Mouse (Mus musculus) hindbrain, embryonic 10.5 days (tissue): ENCODE results near the gene Mcl1. TPM values are rescaled to one million over a fixed set of nuclear protein-coding genes. Genes with fewer than 3 reads are reported as not detected.

Source experiments
- DNase-seq: peaks from one replicate; pipeline ENCODE4 v3.0.0-alpha.2; 2017; ENCODE audit warnings: low spot score
- H3K27ac ChIP-seq: fragments of 300-500 bp; sonication (generic); 2 replicates; pipeline ENCODE4 v1.5.1; 2016; ENCODE audit warnings: mild to moderate bottlenecking, moderate library complexity
- H3K27me3 ChIP-seq: fragments of 300-500 bp; sonication (generic); 2 replicates; pipeline ENCODE4 v1.6.1; 2016; ENCODE audit warnings: mild to moderate bottlenecking; ENCODE audit not compliant: poor library complexity, insufficient read depth, severe bottlenecking
- H3K36me3 ChIP-seq: fragments of 300-500 bp; sonication (generic); 2 replicates; pipeline ENCODE4 v1.6.1; 2016; ENCODE audit warnings: mild to moderate bottlenecking, moderate library complexity
- H3K4me1 ChIP-seq: fragments of 300-500 bp; sonication (generic); replicated peaks from 2 replicates; pipeline ENCODE4 v1.6.1; 2016; ENCODE audit warnings: mild to moderate bottlenecking
- H3K4me3 ChIP-seq: fragments of 300-500 bp; sonication (generic); 2 replicates; pipeline ENCODE4 v1.5.1; 2016; ENCODE audit warnings: mild to moderate bottlenecking, moderate library complexity
- H3K9me3 ChIP-seq: fragments of 300-500 bp; sonication (generic); 2 replicates; pipeline ENCODE4 v1.6.1; 2016; ENCODE audit warnings: mild to moderate bottlenecking, moderate library complexity
- WGBS: fragments of 180-500 bp; shearing (Covaris S2); methylation state at CpG from one replicate; pipeline ENCODE4 v1.1.7; 2016; 5-methylcytosine and 5-hydroxymethylcytosine counted together
- polyA plus RNA-seq: library from polyadenylated mRNA; unstranded; fragments of >200 nt; fragmentation: Nextera tagmentation; extraction: Ambion mirVana; gene quantifications from 2 replicates; pipeline ENCODE4 v1.2.1, GENCODE M21; 2016

Gene Mcl1
- polyA plus RNA-seq, 1 experiment from 2014 or later = 53.4 TPM

DNA sequence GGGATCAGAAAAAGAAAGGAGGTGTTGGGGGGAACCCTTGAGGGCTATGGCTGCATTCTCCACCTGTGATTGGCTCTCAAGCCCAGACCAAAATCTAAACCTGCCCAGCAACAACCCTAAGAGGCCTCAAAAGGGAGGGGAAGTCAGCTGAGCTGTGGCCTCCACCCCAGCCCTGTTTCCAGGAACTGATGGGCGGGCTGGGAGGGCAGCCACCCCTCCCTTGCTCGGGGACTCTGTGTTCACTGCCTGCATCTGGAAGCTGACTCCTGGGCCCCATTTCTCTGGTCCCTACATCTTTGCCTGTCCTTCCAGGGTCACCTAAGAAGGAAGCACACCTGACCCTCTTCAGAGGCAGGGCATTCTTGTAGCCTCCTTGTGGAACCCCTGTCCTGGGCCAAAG lies 15.6 kb downstream of the Mcl1 start:
- Histone ChIP-seq H3K4me1 (peaks cover 59% of the 10 kb centered on the region), H3K36me3 (peaks cover 61% of the 10 kb centered on the region), H3K9me3 (no peaks in the 10 kb centered on the region), H3K27me3 (no peaks in the 10 kb centered on the region), H3K27ac (peak overlapping the region; percentile 79), H3K4me3 (peak overlapping the region; percentile 11; the same call in 1 of the 2 replicates)
- DNase-seq = peak; percentile 53
- 22% methylated on average over 2 of the region's 2 CpGs for WGBS

DNA sequence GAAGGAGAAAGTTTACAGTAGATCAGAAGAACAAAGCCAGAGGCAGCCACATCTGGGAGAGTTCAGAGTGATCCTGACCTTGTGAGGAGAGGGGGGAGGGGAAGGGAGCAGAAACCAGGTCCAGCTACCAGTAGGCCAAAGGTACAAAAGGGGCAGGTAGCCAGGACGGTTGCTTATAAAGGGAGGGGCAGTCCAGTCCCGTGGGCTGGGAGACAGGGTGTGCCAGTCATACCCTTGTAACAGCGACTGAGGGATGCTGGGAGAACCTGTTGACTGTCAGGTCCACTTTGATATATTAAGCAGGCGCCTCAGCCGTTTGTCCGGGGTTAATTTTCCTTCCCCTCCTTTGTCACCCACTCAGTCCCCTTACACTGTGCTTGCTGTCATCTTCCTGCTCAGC lies 16.2 kb downstream of the Mcl1 start:
- Histone ChIP-seq H3K4me1 (peaks cover 59% of the 10 kb centered on the region), H3K9me3 (no peaks in the 10 kb centered on the region), H3K27me3 (no peaks in the 10 kb centered on the region), H3K27ac (peak overlapping the region; percentile 79), H3K4me3 (no peak overlapping the region), H3K36me3 (peaks cover 58% of the 10 kb centered on the region)
- WGBS = 28% methylated on average over 6 of the region's 6 CpGs
- no peak for DNase-seq

DNA sequence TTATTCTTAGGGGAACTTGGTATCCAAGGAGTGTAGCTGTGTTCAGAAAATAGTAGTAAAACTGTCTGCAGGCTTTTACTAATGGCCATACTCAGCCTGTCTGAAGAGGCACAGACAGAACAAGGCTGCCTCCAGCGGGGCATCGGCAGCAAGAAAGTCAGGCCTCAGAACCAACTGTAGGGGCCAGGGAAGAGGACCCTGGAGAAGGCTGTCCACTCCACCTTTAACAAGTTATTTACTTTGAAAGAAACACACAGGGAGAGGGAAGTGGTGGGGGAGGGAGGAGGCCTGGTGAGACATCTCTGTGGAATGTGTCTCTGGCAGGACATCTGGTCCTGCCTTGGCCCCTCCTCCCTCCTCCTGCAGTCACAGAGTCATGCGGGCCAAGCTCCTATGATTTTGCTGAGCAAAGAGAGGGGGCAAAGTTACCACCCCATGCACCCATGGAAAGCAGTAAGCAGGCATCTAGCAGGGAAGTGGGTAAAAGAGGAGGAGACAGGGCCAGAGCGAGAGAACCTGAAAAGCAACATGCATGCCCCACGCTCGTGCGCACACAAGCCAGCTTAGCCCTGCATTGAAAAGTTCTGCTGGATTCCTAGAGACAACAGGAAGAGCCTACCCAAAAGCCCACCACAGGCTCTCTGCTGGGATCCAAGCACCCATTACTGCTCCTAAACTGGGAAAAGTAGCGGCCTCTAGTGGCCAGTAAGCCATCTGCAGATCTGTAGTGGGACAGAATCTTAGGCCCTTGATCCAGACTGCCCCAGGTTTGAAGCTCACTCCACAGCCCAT lies 16.9 kb downstream of the Mcl1 start:
- no peaks in the 10 kb centered on the region for H3K9me3 ChIP-seq
- peaks cover 62% of the 10 kb centered on the region for H3K4me1 ChIP-seq
- DNase-seq = peak; percentile 62
- H3K27ac ChIP-seq = peak overlapping the region; percentile 79
- peak overlapping the region; percentile 4; the same call in 1 of the 2 replicates for H3K4me3 ChIP-seq
- WGBS = 20% methylated on average over 8 of the region's 8 CpGs
- peaks cover 55% of the 10 kb centered on the region for H3K36me3 ChIP-seq
- H3K27me3 ChIP-seq = no peaks in the 10 kb centered on the region

DNA sequence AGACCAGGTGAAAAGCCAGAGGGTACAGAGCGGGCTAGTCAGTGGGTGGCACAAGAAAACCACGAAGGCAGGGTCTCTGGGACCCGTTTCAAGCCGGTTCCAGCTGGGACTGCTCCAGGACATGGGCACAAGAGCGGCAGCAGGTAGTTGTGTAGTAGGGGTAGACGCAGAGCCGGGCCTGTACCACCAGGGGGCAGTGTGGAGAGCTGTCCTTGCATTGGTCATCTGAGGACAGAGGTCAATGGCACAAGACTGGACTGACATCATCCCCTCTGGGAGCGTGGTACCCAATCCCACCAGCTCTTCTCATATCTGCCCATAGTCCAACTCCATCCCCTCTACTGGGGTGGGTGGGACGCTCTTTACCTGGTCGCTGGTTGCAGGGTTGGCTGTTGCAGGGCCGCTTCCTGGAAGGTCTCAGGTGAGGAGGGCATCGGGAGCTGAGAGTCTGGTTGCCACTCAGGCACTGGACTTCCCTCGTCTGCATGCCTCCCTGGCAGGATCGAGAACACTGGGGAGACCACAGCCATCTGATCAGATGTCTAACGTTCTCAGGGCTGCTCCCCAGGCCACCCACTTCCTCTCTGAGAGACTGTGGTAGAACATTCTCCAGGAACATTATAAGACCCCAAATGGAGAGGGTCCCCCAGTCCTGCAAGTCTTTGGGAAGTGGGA lies 18.3 kb downstream of the Mcl1 start:
- peaks cover 75% of the 10 kb centered on the region for H3K4me1 ChIP-seq
- no peak overlapping the region for H3K27ac ChIP-seq

DNA sequence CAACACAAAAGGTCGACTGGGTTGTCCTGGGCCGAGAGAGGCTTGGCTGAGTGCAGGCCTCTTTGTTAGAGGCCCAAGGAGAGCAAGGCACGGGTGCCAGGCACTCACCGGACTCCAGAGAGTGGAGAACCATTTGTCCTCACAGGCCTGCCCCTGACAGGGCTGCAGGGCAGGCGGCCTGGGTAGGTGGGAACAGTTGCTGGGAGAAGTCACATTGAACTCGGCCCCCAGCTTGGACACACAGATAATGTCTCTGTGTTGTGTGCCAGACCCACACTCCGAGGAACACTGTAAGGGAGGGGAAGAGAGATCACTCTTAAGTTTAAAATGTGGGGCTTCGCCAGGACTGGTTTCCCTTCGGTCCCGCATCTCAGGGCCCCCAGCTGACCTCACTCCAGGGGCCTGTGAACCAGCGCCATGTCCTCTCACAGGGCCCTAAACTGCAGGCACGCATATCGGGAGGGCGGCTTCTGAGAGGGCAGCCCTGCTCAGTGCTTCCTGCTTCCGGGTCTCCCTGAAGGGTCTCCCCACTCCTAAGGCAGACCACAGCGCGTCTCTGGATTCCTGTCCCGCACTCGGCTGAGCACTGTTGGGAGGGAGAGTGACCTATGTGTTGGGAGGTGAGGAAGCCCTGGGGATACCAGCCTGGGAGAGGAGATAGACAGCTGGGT lies 19.0 kb downstream of the Mcl1 start:
- H3K9me3 ChIP-seq = no peaks in the 10 kb centered on the region
- H3K4me3 ChIP-seq = 0 out of 2 replicates have a peak overlapping the region, but pooled peaks have one; percentile 1
- WGBS = 86% methylated on average over 19 of the region's 19 CpGs
- DNase-seq = no peak
- 0 out of 2 replicates have a peak overlapping the region, but pooled peaks have one; percentile 12 for H3K27ac ChIP-seq
- H3K4me1 ChIP-seq = peaks cover 72% of the 10 kb centered on the region
- H3K36me3 ChIP-seq = peaks cover 35% of the 10 kb centered on the region
- H3K27me3 ChIP-seq = no peaks in the 10 kb centered on the region

More for the DNA sequence above, 18.3 kb downstream of the Mcl1 start:
- Histone ChIP-seq H3K4me3 (no peak overlapping the region), H3K36me3 (peaks cover 42% of the 10 kb centered on the region), H3K9me3 (no peaks in the 10 kb centered on the region), H3K27me3 (no peaks in the 10 kb centered on the region)
- 56% methylated on average over 15 of the region's 15 CpGs for WGBS
- DNase-seq = peak; percentile 76

DNA sequence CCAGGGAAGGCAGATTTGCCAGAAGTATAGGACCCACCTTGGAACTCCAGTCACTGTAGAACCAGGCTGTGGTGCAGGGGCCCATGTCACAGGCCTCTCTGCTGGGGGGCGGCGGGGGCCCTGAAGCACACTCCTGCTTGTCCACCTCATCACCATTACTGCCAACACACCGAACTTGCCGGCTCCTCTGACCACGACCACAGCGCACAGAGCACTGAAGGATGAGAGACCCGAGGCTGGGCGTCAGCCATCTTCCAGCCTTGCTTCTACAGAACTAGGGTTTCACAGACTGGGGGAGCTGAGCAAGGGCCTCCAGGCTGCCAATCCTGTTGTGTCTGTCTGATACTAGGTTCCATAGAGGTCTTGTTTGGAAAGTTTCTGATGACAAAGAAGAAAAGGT lies 21.0 kb downstream of the Mcl1 start:
- DNase-seq = no peak
- Histone ChIP-seq H3K36me3 (peaks cover 16% of the 10 kb centered on the region), H3K4me1 (peaks cover 70% of the 10 kb centered on the region), H3K9me3 (no peaks in the 10 kb centered on the region), H3K27me3 (no peaks in the 10 kb centered on the region), H3K4me3 (no peak overlapping the region), H3K27ac (no peak overlapping the region)
- whole genome bisulfite sequencing = 92% methylated on average over 8 of the region's 8 CpGs

DNA sequence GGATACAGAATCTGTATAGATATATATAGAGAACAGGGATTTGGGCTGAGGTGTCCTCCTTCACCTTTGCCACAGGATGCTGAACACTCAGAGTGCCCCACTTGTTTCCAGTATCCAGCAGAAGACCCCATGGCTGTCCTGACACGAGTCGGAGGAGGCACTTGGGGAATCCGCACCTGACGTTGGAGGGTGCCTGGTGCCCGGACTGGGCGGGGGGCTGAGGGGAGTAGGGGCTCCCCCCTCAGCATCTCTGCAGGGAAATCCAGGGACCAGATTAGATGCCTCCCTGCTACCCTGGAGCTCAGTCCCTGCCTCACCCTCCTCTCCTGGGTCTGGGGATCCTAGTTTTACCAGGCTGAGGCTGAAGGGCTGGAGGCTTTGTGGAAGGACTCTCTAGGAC lies 22.1 kb downstream of the Mcl1 start:
- Histone ChIP-seq H3K27ac (peak overlapping the region; percentile 57; the same call in 1 of the 2 replicates), H3K27me3 (peaks cover 8% of the 10 kb centered on the region; the same call in 1 of the 2 replicates), H3K9me3 (no peaks in the 10 kb centered on the region), H3K4me3 (no peak overlapping the region), H3K36me3 (peaks cover 16% of the 10 kb centered on the region), H3K4me1 (peaks cover 69% of the 10 kb centered on the region)
- no peak for DNase-seq
- 88% methylated on average over 6 of the region's 6 CpGs for WGBS

DNA sequence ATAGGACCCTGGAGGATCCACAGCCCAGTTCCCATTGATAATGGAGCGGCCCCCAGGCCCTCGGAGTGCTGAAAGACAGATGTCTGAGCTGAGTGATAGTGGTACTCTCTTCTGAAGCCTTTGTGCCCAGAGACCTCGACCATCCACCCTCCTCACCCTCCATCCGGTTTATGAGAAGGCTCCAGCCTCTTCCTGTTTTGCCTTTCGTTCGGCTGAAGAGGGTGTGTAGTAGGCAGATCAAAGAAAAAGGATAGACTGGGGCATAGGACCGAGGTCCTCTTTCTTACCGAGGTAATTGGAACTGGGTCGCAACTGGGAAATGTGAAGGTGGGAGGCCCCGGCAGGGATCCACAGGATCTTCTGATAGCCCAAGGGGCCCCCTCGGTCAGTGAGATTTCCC lies 22.8 kb downstream of the Mcl1 start:
- Histone ChIP-seq H3K27ac (peak overlapping the region; percentile 57), H3K4me1 (peaks cover 69% of the 10 kb centered on the region), H3K9me3 (no peaks in the 10 kb centered on the region), H3K36me3 (peaks cover 16% of the 10 kb centered on the region), H3K4me3 (no peak overlapping the region), H3K27me3 (peaks cover 15% of the 10 kb centered on the region)
- DNase-seq = no peak
- 57% methylated on average over 11 of the region's 11 CpGs for WGBS

DNA sequence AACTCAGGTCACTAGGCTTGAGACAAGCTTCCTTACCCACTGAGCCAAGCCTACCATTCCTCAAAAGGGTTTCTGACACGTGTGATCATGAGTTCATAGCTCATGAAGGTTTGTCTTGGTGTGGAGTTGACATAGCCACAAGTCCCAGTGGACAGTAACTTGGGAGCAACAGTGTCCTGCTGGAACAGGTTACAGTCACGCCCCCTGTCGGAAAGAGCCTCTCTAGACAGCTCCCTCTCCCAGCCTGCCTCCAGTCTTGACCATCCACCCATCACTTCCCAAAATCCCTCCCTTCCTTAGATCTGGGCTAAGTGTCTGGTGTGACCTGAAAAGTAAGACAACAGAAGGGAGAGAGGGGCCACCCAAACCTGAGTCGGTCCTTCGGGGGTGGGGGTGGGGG lies 24.3 kb downstream of the Mcl1 start:
- 68% methylated on average over 5 of the region's 5 CpGs for WGBS
- Histone ChIP-seq H3K27me3 (peaks cover 28% of the 10 kb centered on the region), H3K27ac (no peak overlapping the region), H3K9me3 (no peaks in the 10 kb centered on the region), H3K4me1 (peaks cover 69% of the 10 kb centered on the region), H3K36me3 (peaks cover 3% of the 10 kb centered on the region; the same call in 1 of the 2 replicates), H3K4me3 (no peak overlapping the region)
- DNase-seq = no peak

DNA sequence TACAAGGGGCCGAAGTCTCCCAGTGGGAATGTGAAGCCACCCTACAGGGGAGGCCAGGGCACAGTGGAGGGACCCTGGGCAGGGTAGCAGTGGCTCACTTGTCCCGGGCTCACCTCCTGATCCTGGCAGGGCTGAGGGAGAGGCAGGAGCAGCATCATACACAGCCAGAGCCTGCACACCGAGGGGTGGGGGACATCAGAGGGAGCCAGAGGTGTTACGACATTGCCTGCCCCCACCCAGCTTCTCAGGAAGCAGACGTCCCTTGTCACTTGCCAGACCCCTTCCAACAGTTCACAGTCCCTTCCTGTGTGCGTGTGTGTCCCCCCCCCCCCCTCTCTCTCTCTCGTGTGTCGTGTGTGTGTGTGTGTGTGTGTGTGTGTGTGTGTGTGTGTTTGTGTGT lies 26.3 kb downstream of the Mcl1 start:
- peaks cover 82% of the 10 kb centered on the region for H3K4me1 ChIP-seq
- DNase-seq = no peak
- H3K9me3 ChIP-seq = no peaks in the 10 kb centered on the region
- H3K27ac ChIP-seq = no peak overlapping the region
- peaks cover 42% of the 10 kb centered on the region for H3K27me3 ChIP-seq
- H3K4me3 ChIP-seq = no peak overlapping the region
- H3K36me3 ChIP-seq = no peaks in the 10 kb centered on the region
- 81% methylated on average over 6 of the region's 8 CpGs for WGBS

DNA sequence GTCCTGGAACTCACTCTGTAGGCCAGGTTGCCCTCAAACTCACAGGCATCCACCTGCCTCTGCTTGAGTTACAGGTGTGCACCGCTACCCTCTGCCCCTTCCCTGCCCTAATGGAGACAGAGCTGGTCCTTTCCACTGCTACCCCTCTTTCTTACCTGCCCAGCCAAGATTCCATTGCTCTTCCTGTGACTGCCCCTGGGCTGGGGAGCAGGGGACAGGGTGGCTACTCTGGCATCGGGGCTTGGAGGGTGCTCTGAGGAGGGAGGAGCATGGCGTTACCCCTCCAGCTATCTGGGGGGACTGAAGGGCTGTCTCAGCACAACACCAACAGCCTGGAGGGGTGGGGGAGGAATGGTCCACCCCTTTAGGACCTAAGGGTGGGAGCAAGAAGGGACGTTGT lies 26.7 kb downstream of the Mcl1 start:
- Histone ChIP-seq H3K9me3 (no peaks in the 10 kb centered on the region), H3K27ac (no peak overlapping the region), H3K4me1 (peaks cover 86% of the 10 kb centered on the region), H3K27me3 (peaks cover 42% of the 10 kb centered on the region), H3K36me3 (no peaks in the 10 kb centered on the region), H3K4me3 (no peak overlapping the region)
- no peak for DNase-seq
- 82% methylated on average over 4 of the region's 4 CpGs for WGBS

DNA sequence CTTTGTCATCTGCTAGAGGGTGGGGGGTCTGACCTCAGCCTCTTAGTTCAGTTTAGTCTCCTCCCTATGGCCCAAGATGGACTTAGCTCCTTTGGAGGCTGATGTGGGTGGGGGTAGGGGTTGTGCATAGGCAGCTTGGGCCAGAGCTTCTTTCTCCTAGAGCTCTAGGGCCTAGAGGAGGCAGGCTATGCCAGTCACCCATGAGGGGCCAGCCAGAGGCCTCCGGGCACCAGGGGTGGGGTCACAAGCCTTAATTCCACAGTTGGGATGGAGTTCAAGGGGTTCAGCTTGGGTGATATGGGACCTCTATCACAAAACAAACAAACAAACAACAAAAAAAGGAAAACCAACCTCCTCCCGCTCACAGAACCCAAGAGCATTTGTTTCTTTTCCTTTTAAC lies 27.1 kb downstream of the Mcl1 start:
- no peaks in the 10 kb centered on the region for H3K36me3 ChIP-seq
- 81% methylated on average over 2 of the region's 2 CpGs for WGBS

More for the DNA sequence above, 27.1 kb downstream of the Mcl1 start:
- Histone ChIP-seq H3K27me3 (peaks cover 42% of the 10 kb centered on the region), H3K4me3 (no peak overlapping the region), H3K4me1 (peaks cover 84% of the 10 kb centered on the region), H3K9me3 (no peaks in the 10 kb centered on the region), H3K27ac (no peak overlapping the region)
- no peak for DNase-seq
